Comparison of ENCODE assay signal across 14 mouse cellular contexts in the genomic region with DNA sequence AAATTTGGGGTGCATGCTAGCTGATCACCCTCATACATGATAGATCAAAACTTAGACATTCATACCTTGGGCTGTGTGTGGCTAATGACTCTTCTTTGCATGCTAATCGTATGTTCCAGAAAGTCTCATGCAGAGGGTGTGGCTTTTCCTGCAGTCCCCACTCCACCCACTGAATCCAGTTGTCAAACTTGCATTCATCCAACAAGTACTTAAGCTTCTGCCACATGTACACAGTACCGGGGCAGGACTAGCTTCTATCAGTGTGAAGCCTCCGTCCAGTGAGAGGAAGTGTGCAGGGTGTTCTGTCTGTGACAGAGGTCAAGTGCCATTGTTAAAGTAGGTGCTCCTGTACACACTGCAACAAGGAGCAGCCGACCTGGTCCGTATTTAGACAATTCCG. TPM values are rescaled to one million over a fixed set of nuclear protein-coding genes. Genes with fewer than 3 reads are reported as not detected.
DNase-seq lines count a peak whose midpoint lies in the region; ATAC-seq lines count a peak whose summit lies in the region.
"Had no signal": no experiment of that assay in that cellular context is flagged by ENCODE, and none has a peak within 500 bp of the region (broad histone marks: within the 10 kb centered on the region; RNA-seq: fewer than 3 reads in every experiment).

No protein-coding gene starts in this region.

- peaks cover 32% of the 10 kb centered on the region for H3K4me1 ChIP-seq in heart, embryonic 13.5 days
- H3K4me1 ChIP-seq in liver, embryonic 16.5 days (ENCODE audit: control insufficient read depth, low read depth, low read length): peaks cover 46% of the 10 kb centered on the region

- intact Hi-C loops in heart, postnatal 14 days (cut with DNase I): loop anchor here (2.0 kb wide), 1 partner anchor 24 kb away; no protein-coding TSS in a partner anchor
- intact Hi-C loops in left cerebral cortex, postnatal 36 days (cut with DNase I): no loop called here

- 38% methylated on average over 6 of the region's 6 CpGs for WGBS in heart, embryonic 13.5 days
- WGBS in liver, embryonic 16.5 days (ENCODE audit: insufficient replicate concordance): 38% methylated on average over 6 of the region's 6 CpGs

- DNase-seq in heart, postnatal 14 days: no peak
- no peak for DNase-seq in layer of hippocampus, postnatal 36 days
- no peak for DNase-seq in cerebellum, adult 18-20 months
- DNase-seq in left cerebral cortex, postnatal 36 days (ENCODE audit: low spot score in 2 of 2): no peak
- DNase-seq: cerebellum, postnatal 14 days; forebrain, postnatal 0 days; gastrocnemius, postnatal 14 days; thymus, postnatal 25 days had no signal

- H3K9ac ChIP-seq in heart, embryonic 13.5 days: no peak overlapping the region
- peak overlapping the region; percentile 39 for H3K9ac ChIP-seq in liver, embryonic 16.5 days (ENCODE audit: low read depth, low read length)
- H3K9ac ChIP-seq: forebrain, postnatal 0 days; kidney, embryonic 15.5 days; limb, embryonic 13.5 days had no signal

- no peak for ATAC-seq in heart, embryonic 13.5 days (ENCODE audit: extremely low read depth, insufficient number of reproducible peaks, low FRiP score, low TSS enrichment)
- ATAC-seq in granulocyte monocyte progenitor cell, adult 5-6 weeks (replicated peaks; ENCODE audit: poor library complexity, severe bottlenecking): 0 out of 2 replicates have a peak, but pooled peaks have one; percentile 17
- peak; percentile 39 for ATAC-seq in liver, embryonic 16.5 days (ENCODE audit: low read depth)
- ATAC-seq: forebrain, postnatal 0 days; hindbrain, postnatal 0 days had no signal

- no peaks in the 10 kb centered on the region for H3K9me3 ChIP-seq in heart, embryonic 13.5 days
- no peaks in the 10 kb centered on the region for H3K9me3 ChIP-seq in liver, embryonic 16.5 days (replicated peaks; ENCODE audit: control insufficient read depth, low read length)
- H3K9me3 ChIP-seq: kidney, embryonic 15.5 days; limb, embryonic 13.5 days had no signal

- peak overlapping the region; percentile 52; the same call in 1 of the 2 replicates for H3K4me2 ChIP-seq in heart, embryonic 13.5 days
- peak overlapping the region; percentile 22 for H3K4me2 ChIP-seq in liver, embryonic 16.5 days (ENCODE audit: low read depth, low read length)
- H3K4me2 ChIP-seq: kidney, embryonic 15.5 days; limb, embryonic 13.5 days had no signal

- H3K36me3 ChIP-seq in heart, embryonic 13.5 days: peaks cover 11% of the 10 kb centered on the region; the same call in 1 of the 2 replicates
- H3K36me3 ChIP-seq in liver, embryonic 16.5 days (ENCODE audit: control insufficient read depth, insufficient read depth): peaks cover 7% of the 10 kb centered on the region
- H3K36me3 ChIP-seq: kidney, embryonic 15.5 days; limb, embryonic 13.5 days had no signal

- no peaks in the 10 kb centered on the region for H3K27me3 ChIP-seq in heart, embryonic 13.5 days (replicated peaks)
- H3K27me3 ChIP-seq in liver, embryonic 16.5 days (ENCODE audit: control insufficient read depth, insufficient read depth, low read depth, low read length): no peaks in the 10 kb centered on the region
- H3K27me3 ChIP-seq: kidney, embryonic 15.5 days; limb, embryonic 13.5 days had no signal

- H3K27ac ChIP-seq in heart, embryonic 13.5 days (replicated peaks): peak overlapping the region; percentile 61; the same call in 1 of the 2 replicates
- H3K27ac ChIP-seq in liver, embryonic 16.5 days (ENCODE audit: low read length): peak overlapping the region; percentile 72
- H3K27ac ChIP-seq: hindbrain, postnatal 0 days; kidney, embryonic 15.5 days; limb, embryonic 13.5 days had no signal

- H3K4me3 ChIP-seq in heart, embryonic 13.5 days: no peak overlapping the region
- H3K4me3 ChIP-seq in liver, embryonic 16.5 days (ENCODE audit: low read depth, low read length): no peak overlapping the region
- H3K4me3 ChIP-seq: kidney, embryonic 15.5 days; limb, embryonic 13.5 days had no signal

RNA-seq across cellular contexts. Expression of a gene that starts 26.0 kb away (rescaled TPM):
- 21.0 and 21.4 TPM in 2 replicates for polyA plus RNA-seq in heart, embryonic 13.5 days (2015; fragmentation: Nextera tagmentation; extraction: Ambion mirVana)
- total RNA-seq in heart, postnatal 14 days (2021): 100 to 1,000 TPM; 846 to 852 TPM
- 55.7 and 60.2 TPM in 2 replicates for total RNA-seq in granulocyte monocyte progenitor cell, adult 5-6 weeks (2014; fragmentation: Nextera tagmentation)
- 75.4 and 121 TPM in 2 replicates for total RNA-seq in granulocyte monocyte progenitor cell, adult 5-6 weeks (2017)
- 139 and 168 TPM in 2 replicates for polyA plus RNA-seq in liver, embryonic 16.5 days (2015; fragmentation: Nextera tagmentation; extraction: Ambion mirVana)
- 10 to 100 TPM; 39.8 to 44.9 TPM for total RNA-seq in layer of hippocampus, postnatal 36 days (2021)
- total RNA-seq in left cerebral cortex, postnatal 36 days (2021): 10 to 100 TPM; 42.6 to 52.0 TPM

RNA-seq across cellular contexts. Expression of a gene that starts 55.0 kb away (rescaled TPM):
- 8.7 and 10.2 TPM in 2 replicates for polyA plus RNA-seq in heart, embryonic 13.5 days (2015; fragmentation: Nextera tagmentation; extraction: Ambion mirVana)
- total RNA-seq in heart, postnatal 14 days (2021): 1 to 10 TPM; 1.3 to 1.4 TPM
- total RNA-seq in granulocyte monocyte progenitor cell, adult 5-6 weeks (2014; fragmentation: Nextera tagmentation): 21.1 and 48.4 TPM in 2 replicates
- total RNA-seq in granulocyte monocyte progenitor cell, adult 5-6 weeks (2017): 65.7 and 125 TPM in 2 replicates
- polyA plus RNA-seq in liver, embryonic 16.5 days (2015; fragmentation: Nextera tagmentation; extraction: Ambion mirVana): 12.3 and 14.1 TPM in 2 replicates
- 1 to 10 TPM; 1.2 to 4.0 TPM for total RNA-seq in layer of hippocampus, postnatal 36 days (2021)
- 1 to 10 TPM; 3.0 to 3.1 TPM for total RNA-seq in left cerebral cortex, postnatal 36 days (2021)

Comparison
In these comparisons a context has a peak if more than half of its experiments do, and no peak if none do; other contexts are left out.
1. RNA of a gene that starts 26.0 kb away (total RNA-seq): 846 to 852 TPM in heart, postnatal 14 days; 55.7 to 121 TPM in granulocyte monocyte progenitor cell, adult 5-6 weeks, 42.6 to 52.0 TPM in left cerebral cortex, postnatal 36 days and 39.8 to 44.9 TPM in layer of hippocampus, postnatal 36 days; every median in the first group is over 4 times any median in the second.
2. RNA of a gene that starts 55.0 kb away (total RNA-seq): 21.1 to 125 TPM in granulocyte monocyte progenitor cell, adult 5-6 weeks; 1.2 to 4.0 TPM in layer of hippocampus, postnatal 36 days, 3.0 to 3.1 TPM in left cerebral cortex, postnatal 36 days and 1.3 to 1.4 TPM in heart, postnatal 14 days; every median in the first group is over 4 times any median in the second.